Mouse (Mus musculus) liver, adult (tissue): Measurements from ENCODE around the gene Olfr1145.

Source experiments
- GATA4 ChIP-seq: IDR thresholded peaks from 2 replicates; pipeline ENCODE4 v1.6.1; 2014; ENCODE audit warnings: mild to moderate bottlenecking, low read length; ENCODE audit not compliant: insufficient replicate concordance

Gene Olfr1145

GRCm38 (mm10) chr2:87809522-87809921, at the start of gene Olfr1145:
Gene Olfr1145 (plus strand): TSS chr2:87809822.
- no peak for TF ChIP-seq GATA4

DNA sequence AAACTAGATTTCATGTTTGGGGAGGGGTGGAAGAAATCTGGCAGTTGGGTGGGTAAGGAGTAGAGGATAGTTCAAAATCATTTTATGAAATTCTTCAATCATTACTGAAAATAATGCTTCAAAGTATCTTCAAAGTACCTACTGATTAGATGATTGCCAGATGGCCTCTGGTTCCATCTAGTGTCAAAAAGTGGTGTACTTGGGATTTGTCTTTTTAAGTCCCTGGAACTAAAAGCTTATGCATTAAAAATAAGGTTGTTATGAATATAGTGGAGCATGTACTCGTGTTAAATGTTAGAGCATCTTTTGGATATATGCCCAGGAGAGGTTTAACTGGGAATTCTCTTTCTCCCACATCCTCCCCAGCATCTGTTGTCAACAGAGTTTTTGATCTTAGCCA, 33.5 kb upstream of the Olfr1145 start:
- TF ChIP-seq GATA4 = no peak

DNA sequence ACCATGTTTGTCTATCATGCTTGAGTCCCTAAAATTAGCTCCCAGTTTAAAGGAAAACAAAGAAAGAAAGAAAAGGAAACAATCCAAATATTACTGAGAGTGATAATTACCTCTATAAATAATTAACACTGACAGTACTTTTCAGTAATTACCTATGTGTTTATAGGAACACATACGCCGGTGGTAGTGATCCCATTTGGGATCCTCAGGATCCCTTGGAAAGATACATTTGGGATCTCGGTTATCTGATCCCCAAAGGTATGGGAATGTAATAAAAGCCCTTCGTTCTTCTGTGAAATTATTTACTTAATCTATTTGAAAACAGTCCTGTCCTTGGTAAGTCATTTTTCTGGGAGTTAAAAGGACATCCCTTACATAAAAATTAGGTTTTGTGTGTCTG, 30.4 kb upstream of the Olfr1145 start, which contains the start of gene Olfr152:
Olfr152 (plus strand) TSS at position 301 of the 400 bp plus-strand sequence.
- no peak for TF ChIP-seq GATA4

- TF ChIP-seq GATA4 = no peak
Measured at GRCm38 (mm10) chr2:87800292-87800691, 9.3 kb upstream of the Olfr1145 start, which contains the start of gene Olfr1143. Gene Olfr1143 (plus strand): TSS chr2:87800592.

DNA sequence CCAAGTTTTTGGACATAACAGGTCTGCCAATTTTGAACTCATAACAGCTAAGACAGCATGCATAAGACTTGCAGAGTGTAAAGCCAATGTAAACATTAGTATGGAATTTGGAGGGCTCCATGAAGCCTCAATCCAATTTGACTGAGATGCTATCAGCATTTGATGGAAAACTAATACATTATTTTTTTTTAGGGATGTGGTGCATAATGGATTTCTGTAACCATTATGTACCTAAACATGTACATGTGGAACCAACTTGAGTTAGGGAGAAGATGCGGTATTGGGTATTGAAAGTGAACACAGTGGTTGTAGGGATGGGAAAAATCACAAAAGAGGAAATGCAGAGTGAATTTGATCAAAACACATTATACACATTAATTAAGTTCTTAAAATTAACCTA, 20.6 kb downstream of the Olfr1145 start, which contains the start of gene Olfr1148:
Olfr1148 (plus strand) TSS at position 301 of the 400 bp plus-strand sequence.
- no peak for TF ChIP-seq GATA4

- no peak for TF ChIP-seq GATA4
Measured at GRCm38 (mm10) chr2:87843693-87844092, 34.1 kb downstream of the Olfr1145 start, which contains the start of gene Olfr1150-ps1. Gene Olfr1150-ps1 (plus strand): TSS chr2:87843993.

DNA sequence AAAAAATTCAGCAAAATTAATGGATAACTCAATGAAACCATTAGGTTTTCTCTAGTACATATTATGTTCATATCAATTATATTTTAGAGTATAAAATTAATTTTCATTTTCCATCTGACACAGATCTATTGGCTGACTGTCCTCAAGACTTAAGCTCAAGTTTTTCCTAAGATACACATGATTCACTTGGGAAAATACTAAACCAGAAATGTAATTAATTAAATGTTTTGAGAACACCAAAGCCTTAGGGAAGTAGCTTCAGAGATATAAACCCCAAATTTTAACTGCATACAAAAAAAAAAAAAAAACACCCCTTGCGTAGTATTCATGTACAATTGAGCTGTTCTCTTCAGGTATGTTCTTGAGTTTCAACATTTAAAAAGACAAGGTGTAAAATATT, 45.9 kb downstream of the Olfr1145 start, which contains the start of gene Olfr1151:
Olfr1151 (plus strand) TSS at position 301 of the 400 bp plus-strand sequence.
- TF ChIP-seq GATA4 = no peak
